Mouse (Mus musculus): ENCODE data around the gene Ttll9. TPM values are rescaled to one million over a fixed set of nuclear protein-coding genes. Genes with fewer than 3 reads are reported as not detected.

Gene Ttll9
- polyA plus RNA-seq, 1 experiment from 2014 or later, result 0.62 TPM

- no peaks in the 10 kb centered on the region for H3K36me3 ChIP-seq (ENCODE audit: control insufficient read depth, insufficient read depth, low read length)
- no peak overlapping the region for H3K9ac ChIP-seq (ENCODE audit: low read depth, low read length)
- ATAC-seq (replicated peaks; ENCODE audit: low FRiP score) (no peak), DNase-seq (ENCODE audit: low spot score) (no peak)
- H3K4me1 ChIP-seq (replicated peaks; ENCODE audit: control insufficient read depth, insufficient read depth, low read length), result no peaks in the 10 kb centered on the region
- no peak overlapping the region for H3K27ac ChIP-seq (ENCODE audit: low read depth, low read length)
- no peaks in the 10 kb centered on the region; the same call in 1 of the 2 replicates for H3K27me3 ChIP-seq (replicated peaks; ENCODE audit: control insufficient read depth, insufficient read depth, low read length)
- no peaks in the 10 kb centered on the region for H3K9me3 ChIP-seq (ENCODE audit: control insufficient read depth, low read length)
- no peak overlapping the region for H3K4me2 ChIP-seq
- 62% methylated on average over 8 of the region's 8 CpGs for WGBS
- no peak overlapping the region for H3K4me3 ChIP-seq (ENCODE audit: low read depth, low read length)
Measured at GRCm38 (mm10) chr2:152924128-152924527, 38.2 kb upstream of the Ttll9 start.

DNA sequence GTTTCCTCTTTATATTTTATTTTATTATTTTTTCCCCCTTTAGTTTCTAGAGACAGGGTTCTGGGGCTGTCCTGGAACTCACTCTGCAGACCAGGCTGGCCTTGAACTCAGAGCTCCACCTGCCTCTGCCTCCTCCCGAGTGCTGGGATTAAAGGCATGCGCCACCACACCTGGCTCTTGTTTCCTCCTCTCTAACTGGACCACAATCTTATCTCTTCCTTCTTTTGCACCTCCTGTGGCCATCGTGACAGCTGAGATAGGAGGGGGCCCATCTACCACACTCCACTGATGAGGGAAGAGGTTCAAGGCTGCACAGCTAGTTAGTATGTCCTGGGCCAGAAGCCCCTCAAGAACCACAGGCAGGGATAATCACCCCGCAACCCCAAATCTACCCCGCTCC lies 37.7 kb upstream of the Ttll9 start:
- 48% methylated on average over 5 of the region's 5 CpGs for WGBS
- Histone ChIP-seq H3K27ac (ENCODE audit: low read depth, low read length) (no peak overlapping the region), H3K27me3 (replicated peaks; ENCODE audit: control insufficient read depth, insufficient read depth, low read length) (no peaks in the 10 kb centered on the region; the same call in 1 of the 2 replicates), H3K9ac (ENCODE audit: low read depth, low read length) (no peak overlapping the region), H3K4me1 (replicated peaks; ENCODE audit: control insufficient read depth, insufficient read depth, low read length) (no peaks in the 10 kb centered on the region), H3K4me3 (ENCODE audit: low read depth, low read length) (no peak overlapping the region), H3K36me3 (ENCODE audit: control insufficient read depth, insufficient read depth, low read length) (no peaks in the 10 kb centered on the region), H3K4me2 (no peak overlapping the region), H3K9me3 (ENCODE audit: control insufficient read depth, low read length) (no peaks in the 10 kb centered on the region)
- DNase-seq (ENCODE audit: low spot score) (no peak), ATAC-seq (replicated peaks; ENCODE audit: low FRiP score) (no peak)

DNA sequence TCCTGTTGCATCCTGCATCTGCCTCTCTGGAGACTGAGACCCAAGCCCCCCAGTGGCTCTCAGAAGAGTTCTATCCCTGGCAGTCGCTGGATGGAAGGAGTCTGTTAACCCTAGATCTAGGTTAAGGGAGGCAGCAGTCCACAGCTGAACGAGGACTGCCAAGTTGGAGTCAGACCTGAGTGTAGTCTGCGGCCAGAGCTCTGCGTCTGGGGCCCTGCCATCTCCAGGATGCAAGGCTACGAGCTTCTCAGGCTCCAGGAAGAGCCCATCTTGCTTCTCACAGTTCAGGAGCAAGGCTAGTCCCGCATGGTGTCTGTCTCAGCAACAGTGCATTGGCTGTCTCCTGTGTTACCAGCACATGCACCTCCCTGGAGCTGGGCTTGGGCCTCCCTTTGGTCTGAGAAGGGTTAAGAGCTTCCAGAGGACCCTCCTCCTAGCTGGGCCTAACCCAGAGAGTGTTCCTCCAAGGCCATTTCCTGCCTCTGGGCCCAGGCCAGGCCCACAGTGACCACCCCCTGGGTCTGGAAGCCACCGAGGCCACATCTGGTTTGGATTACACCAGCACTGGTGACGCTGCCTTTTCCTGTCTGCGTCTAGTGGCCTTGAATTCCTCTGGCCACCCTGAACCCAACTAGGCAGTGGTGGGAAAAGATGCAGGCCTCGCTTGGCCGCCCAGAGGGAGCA lies 37.0 kb upstream of the Ttll9 start:
- 45% methylated on average over 11 of the region's 11 CpGs for WGBS
- Histone ChIP-seq H3K27me3 (replicated peaks; ENCODE audit: control insufficient read depth, insufficient read depth, low read length) (no peaks in the 10 kb centered on the region; the same call in 1 of the 2 replicates), H3K4me3 (ENCODE audit: low read depth, low read length) (no peak overlapping the region), H3K27ac (ENCODE audit: low read depth, low read length) (no peak overlapping the region), H3K9me3 (ENCODE audit: control insufficient read depth, low read length) (no peaks in the 10 kb centered on the region), H3K4me1 (replicated peaks; ENCODE audit: control insufficient read depth, insufficient read depth, low read length) (no peaks in the 10 kb centered on the region), H3K36me3 (ENCODE audit: control insufficient read depth, insufficient read depth, low read length) (no peaks in the 10 kb centered on the region), H3K4me2 (no peak overlapping the region), H3K9ac (ENCODE audit: low read depth, low read length) (no peak overlapping the region)
- no peak for DNase-seq (ENCODE audit: low spot score)
- ATAC-seq (replicated peaks; ENCODE audit: low FRiP score), result peak; percentile 44

GRCm38 (mm10) chr2:152926896-152927295 lies 35.4 kb upstream of the Ttll9 start:
- Histone ChIP-seq H3K36me3 (ENCODE audit: control insufficient read depth, insufficient read depth, low read length) (no peaks in the 10 kb centered on the region), H3K27ac (ENCODE audit: low read depth, low read length) (no peak overlapping the region), H3K9me3 (ENCODE audit: control insufficient read depth, low read length) (no peaks in the 10 kb centered on the region), H3K4me3 (ENCODE audit: low read depth, low read length) (no peak overlapping the region), H3K9ac (ENCODE audit: low read depth, low read length) (no peak overlapping the region), H3K4me2 (no peak overlapping the region), H3K4me1 (replicated peaks; ENCODE audit: control insufficient read depth, insufficient read depth, low read length) (no peaks in the 10 kb centered on the region), H3K27me3 (replicated peaks; ENCODE audit: control insufficient read depth, insufficient read depth, low read length) (no peaks in the 10 kb centered on the region)
- WGBS, result 55% methylated on average over 9 of the region's 9 CpGs
- ATAC-seq (replicated peaks; ENCODE audit: low FRiP score) (no peak), DNase-seq (ENCODE audit: low spot score) (no peak)

- no peaks in the 10 kb centered on the region for H3K4me1 ChIP-seq (replicated peaks; ENCODE audit: control insufficient read depth, insufficient read depth, low read length)
- H3K4me2 ChIP-seq, result no peak overlapping the region
- no peak for DNase-seq (ENCODE audit: low spot score)
- WGBS, result 34% methylated on average over 5 of the region's 5 CpGs
- no peaks in the 10 kb centered on the region for H3K27me3 ChIP-seq (replicated peaks; ENCODE audit: control insufficient read depth, insufficient read depth, low read length)
- ATAC-seq (replicated peaks; ENCODE audit: low FRiP score), result no peak
- H3K4me3 ChIP-seq (ENCODE audit: low read depth, low read length), result no peak overlapping the region
- H3K9me3 ChIP-seq (ENCODE audit: control insufficient read depth, low read length), result no peaks in the 10 kb centered on the region
- no peak overlapping the region for H3K9ac ChIP-seq (ENCODE audit: low read depth, low read length)
- H3K36me3 ChIP-seq (ENCODE audit: control insufficient read depth, insufficient read depth, low read length), result no peaks in the 10 kb centered on the region
- no peak overlapping the region for H3K27ac ChIP-seq (ENCODE audit: low read depth, low read length)
Measured at GRCm38 (mm10) chr2:152927371-152927770, 34.9 kb upstream of the Ttll9 start.

DNA sequence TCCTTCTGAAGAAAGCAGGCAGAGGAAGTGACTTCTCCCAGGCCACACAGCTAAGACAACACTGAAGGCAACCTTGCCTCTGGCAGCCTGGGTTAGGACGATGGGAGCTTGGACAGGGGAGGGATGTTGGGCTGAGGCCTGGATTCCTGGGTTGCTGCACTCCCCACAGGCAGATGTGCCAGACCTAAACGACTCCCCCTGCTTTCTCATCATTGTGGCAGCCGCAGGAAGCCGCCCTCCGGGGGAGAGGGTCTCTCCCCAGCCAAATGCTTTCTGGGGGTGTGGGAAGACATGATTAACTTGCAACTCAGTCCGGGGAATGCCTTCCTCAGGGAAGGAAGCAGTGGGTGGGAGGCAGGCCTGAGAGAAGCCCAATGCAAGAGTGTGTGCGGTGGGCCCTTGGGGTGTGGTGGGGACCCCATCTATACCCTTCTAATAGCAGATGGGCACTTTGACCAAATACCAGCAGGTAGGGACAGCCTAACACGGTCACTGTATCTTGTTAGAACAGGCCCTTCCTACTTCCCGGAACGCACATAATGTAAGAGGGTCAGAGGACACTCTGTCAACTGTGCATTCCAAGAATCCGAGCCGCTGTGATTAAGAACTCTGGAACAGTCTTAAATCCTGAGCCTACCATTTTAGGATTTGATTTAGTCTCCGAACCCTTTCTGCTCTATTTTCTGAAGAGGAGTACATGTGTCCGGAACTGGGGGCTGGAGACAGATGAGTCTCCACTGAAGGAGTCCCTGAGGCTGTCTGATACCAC lies 33.9 kb upstream of the Ttll9 start:
- peak overlapping the region; percentile 2; the same call in 1 of the 2 replicates for H3K27ac ChIP-seq (ENCODE audit: low read depth, low read length)
- no peak for DNase-seq (ENCODE audit: low spot score)
- H3K27me3 ChIP-seq (replicated peaks; ENCODE audit: control insufficient read depth, insufficient read depth, low read length), result no peaks in the 10 kb centered on the region
- no peak overlapping the region for H3K9ac ChIP-seq (ENCODE audit: low read depth, low read length)
- H3K4me2 ChIP-seq, result no peak overlapping the region
- 49% methylated on average over 14 of the region's 14 CpGs for WGBS
- no peaks in the 10 kb centered on the region for H3K36me3 ChIP-seq (ENCODE audit: control insufficient read depth, insufficient read depth, low read length)
- H3K4me1 ChIP-seq (replicated peaks; ENCODE audit: control insufficient read depth, insufficient read depth, low read length), result no peaks in the 10 kb centered on the region; the same call in 1 of the 2 replicates
- no peak overlapping the region for H3K4me3 ChIP-seq (ENCODE audit: low read depth, low read length)
- H3K9me3 ChIP-seq (ENCODE audit: control insufficient read depth, low read length), result no peaks in the 10 kb centered on the region
- no peak for ATAC-seq (replicated peaks; ENCODE audit: low FRiP score)

DNA sequence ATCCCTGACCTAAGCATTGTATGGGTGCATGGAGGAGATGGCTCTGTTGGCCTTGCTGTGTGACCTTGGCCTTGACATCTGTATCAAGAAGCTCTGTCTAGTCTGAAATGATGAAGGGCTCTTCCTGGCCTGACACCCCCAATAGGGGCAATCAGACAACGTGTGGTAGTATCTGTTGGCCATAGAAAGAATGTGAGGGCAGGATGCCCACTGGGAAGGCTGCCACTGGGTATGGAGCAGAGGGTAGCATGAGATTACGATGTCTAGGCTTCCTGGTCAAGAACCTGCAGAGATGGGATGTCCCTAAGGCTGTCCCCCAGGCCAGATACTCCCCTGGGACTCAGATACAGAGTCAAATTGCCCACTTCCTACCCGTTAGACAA lies 33.3 kb upstream of the Ttll9 start:
- no peak overlapping the region for H3K27ac ChIP-seq (ENCODE audit: low read depth, low read length)
- DNase-seq (ENCODE audit: low spot score) (no peak), ATAC-seq (replicated peaks; ENCODE audit: low FRiP score) (no peak)
- no peaks in the 10 kb centered on the region for H3K36me3 ChIP-seq (ENCODE audit: control insufficient read depth, insufficient read depth, low read length)
- no peaks in the 10 kb centered on the region; the same call in 1 of the 2 replicates for H3K4me1 ChIP-seq (replicated peaks; ENCODE audit: control insufficient read depth, insufficient read depth, low read length)
- WGBS, result 56% methylated on average over 3 of the region's 3 CpGs
- H3K9ac ChIP-seq (ENCODE audit: low read depth, low read length), result no peak overlapping the region
- H3K4me2 ChIP-seq, result no peak overlapping the region
- no peaks in the 10 kb centered on the region for H3K27me3 ChIP-seq (replicated peaks; ENCODE audit: control insufficient read depth, insufficient read depth, low read length)
- H3K4me3 ChIP-seq (ENCODE audit: low read depth, low read length), result no peak overlapping the region
- H3K9me3 ChIP-seq (ENCODE audit: control insufficient read depth, low read length), result no peaks in the 10 kb centered on the region

GRCm38 (mm10) chr2:152930276-152930675 lies 32.0 kb upstream of the Ttll9 start:
- no peak overlapping the region for H3K4me2 ChIP-seq

More at GRCm38 (mm10) chr2:152930276-152930675, 32.0 kb upstream of the Ttll9 start:
- no peak for DNase-seq (ENCODE audit: low spot score)
- WGBS, result 37% methylated on average over 2 of the region's 2 CpGs
- no peaks in the 10 kb centered on the region for H3K36me3 ChIP-seq (ENCODE audit: control insufficient read depth, insufficient read depth, low read length)
- H3K27me3 ChIP-seq (replicated peaks; ENCODE audit: control insufficient read depth, insufficient read depth, low read length), result no peaks in the 10 kb centered on the region
- no peak overlapping the region for H3K4me3 ChIP-seq (ENCODE audit: low read depth, low read length)
- no peaks in the 10 kb centered on the region for H3K9me3 ChIP-seq (ENCODE audit: control insufficient read depth, low read length)
- no peak overlapping the region for H3K9ac ChIP-seq (ENCODE audit: low read depth, low read length)
- H3K27ac ChIP-seq (ENCODE audit: low read depth, low read length), result no peak overlapping the region
- no peaks in the 10 kb centered on the region; the same call in 1 of the 2 replicates for H3K4me1 ChIP-seq (replicated peaks; ENCODE audit: control insufficient read depth, insufficient read depth, low read length)
- ATAC-seq (replicated peaks; ENCODE audit: low FRiP score), result no peak
